Comparison of ENCODE assay signal across 15 mouse cellular contexts in genomic region chr1:135820071-135820470, GRCm38 (mm10). TPM values are rescaled to one million over a fixed set of nuclear protein-coding genes. Genes with fewer than 3 reads are reported as not detected.
A peak's percentile ranks its signal among the peaks of the same experiment; 100 is the strongest.
DNase-seq lines count a peak whose midpoint lies in the region; ATAC-seq and TF ChIP-seq lines count a peak whose summit lies in the region.
"Had no signal": no experiment of that assay in that cellular context is flagged by ENCODE, and none has a peak within 500 bp of the region (broad histone marks: within the 10 kb centered on the region; RNA-seq: fewer than 3 reads in every experiment).

No protein-coding gene starts in this region.

- H3K36me3 ChIP-seq in liver, adult 2 months (ENCODE audit: control insufficient read depth, insufficient read depth, low read length): no peaks in the 10 kb centered on the region
- H3K36me3 ChIP-seq in embryonic facial prominence, embryonic 13.5 days: no peaks in the 10 kb centered on the region
- H3K36me3 ChIP-seq in kidney, embryonic 14.5 days (ENCODE audit: control insufficient read depth, insufficient read depth, low read length): no peaks in the 10 kb centered on the region
- no peaks in the 10 kb centered on the region for H3K36me3 ChIP-seq in stomach, embryonic 16.5 days (ENCODE audit: control insufficient read depth, insufficient read depth, low read length)
- H3K36me3 ChIP-seq in midbrain, embryonic 11.5 days (ENCODE audit: control insufficient read depth, insufficient read depth, low read length): no peaks in the 10 kb centered on the region
- H3K36me3 ChIP-seq in forebrain, postnatal 0 days (ENCODE audit: insufficient read depth): no peaks in the 10 kb centered on the region
- H3K36me3 ChIP-seq: forebrain, embryonic 15.5 days; midbrain, embryonic 12.5 days had no signal

- no peak for TF ChIP-seq POLR2A in liver, adult 2 months (IDR thresholded peaks at IDR 0.05; ENCODE audit: extremely low read depth, insufficient read depth, low read length)

- H3K27ac ChIP-seq in liver, adult 2 months (replicated peaks; ENCODE audit: insufficient read depth, low read depth, low read length): no peak overlapping the region; the same call in 1 of the 2 replicates
- H3K27ac ChIP-seq in embryonic facial prominence, embryonic 13.5 days: no peak overlapping the region
- H3K27ac ChIP-seq in kidney, embryonic 14.5 days (ENCODE audit: low read depth, low read length): no peak overlapping the region
- peak overlapping the region; percentile 89 for H3K27ac ChIP-seq in stomach, embryonic 16.5 days (ENCODE audit: low read length)
- H3K27ac ChIP-seq in midbrain, embryonic 11.5 days (ENCODE audit: low read depth, low read length): no peak overlapping the region
- no peak overlapping the region for H3K27ac ChIP-seq in forebrain, postnatal 0 days (ENCODE audit: low read depth, low read length)
- H3K27ac ChIP-seq: forebrain, embryonic 15.5 days; midbrain, embryonic 12.5 days had no signal

- peak overlapping the region; percentile 99 for H3K4me2 ChIP-seq in embryonic facial prominence, embryonic 13.5 days
- H3K4me2 ChIP-seq in kidney, embryonic 14.5 days (replicated peaks; ENCODE audit: low read depth, low read length): peak overlapping the region; percentile 92
- H3K4me2 ChIP-seq in stomach, embryonic 16.5 days (ENCODE audit: low read depth, low read length): peak overlapping the region; percentile 84
- H3K4me2 ChIP-seq in midbrain, embryonic 11.5 days: no peak overlapping the region
- no peak overlapping the region for H3K4me2 ChIP-seq in forebrain, postnatal 0 days (ENCODE audit: low read depth)
- H3K4me2 ChIP-seq: forebrain, embryonic 15.5 days; midbrain, embryonic 12.5 days had no signal

- TF ChIP-seq CTCF in liver, adult 2 months (IDR thresholded peaks at IDR 0.05; ENCODE audit: low read depth, low read length): no peak
- no peak for TF ChIP-seq CTCF in forebrain, postnatal 0 days (IDR thresholded peaks at IDR 0.05; ENCODE audit: low read depth)

- H3K9me3 ChIP-seq in embryonic facial prominence, embryonic 13.5 days: no peaks in the 10 kb centered on the region
- no peaks in the 10 kb centered on the region for H3K9me3 ChIP-seq in kidney, embryonic 14.5 days (ENCODE audit: control insufficient read depth, low read length)
- H3K9me3 ChIP-seq in stomach, embryonic 16.5 days (replicated peaks; ENCODE audit: control insufficient read depth, low read length): no peaks in the 10 kb centered on the region
- H3K9me3 ChIP-seq in midbrain, embryonic 11.5 days (ENCODE audit: control insufficient read depth, low read length): no peaks in the 10 kb centered on the region
- no peaks in the 10 kb centered on the region for H3K9me3 ChIP-seq in forebrain, postnatal 0 days (ENCODE audit: low read length)
- H3K9me3 ChIP-seq: forebrain, embryonic 15.5 days; midbrain, embryonic 12.5 days had no signal

- H3K79me2 ChIP-seq in liver, adult 2 months (ENCODE audit: control insufficient read depth, insufficient read depth, low read length): no peaks in the 10 kb centered on the region

- H3K4me1 ChIP-seq in liver, adult 2 months (ENCODE audit: control insufficient read depth, insufficient read depth, low read length): peaks cover 5% of the 10 kb centered on the region; the same call in 1 of the 2 replicates
- peaks cover 15% of the 10 kb centered on the region for H3K4me1 ChIP-seq in embryonic facial prominence, embryonic 13.5 days
- H3K4me1 ChIP-seq in kidney, embryonic 14.5 days (ENCODE audit: control insufficient read depth, insufficient read depth, low read length): peaks cover 7% of the 10 kb centered on the region; the same call in 1 of the 2 replicates
- H3K4me1 ChIP-seq in stomach, embryonic 16.5 days (ENCODE audit: control insufficient read depth, insufficient read depth, low read length): peaks cover 22% of the 10 kb centered on the region
- peaks cover 8% of the 10 kb centered on the region for H3K4me1 ChIP-seq in midbrain, embryonic 11.5 days (ENCODE audit: control insufficient read depth, insufficient read depth, low read length)
- no peaks in the 10 kb centered on the region for H3K4me1 ChIP-seq in forebrain, postnatal 0 days (ENCODE audit: insufficient read depth)

- 68% methylated on average over 10 of the region's 10 CpGs for whole genome bisulfite sequencing in liver, adult 2 months
- 81% methylated on average over 10 of the region's 10 CpGs for WGBS in embryonic facial prominence, embryonic 13.5 days
- WGBS in kidney, embryonic 14.5 days: 67% methylated on average over 10 of the region's 10 CpGs
- 72% methylated on average over 10 of the region's 10 CpGs for WGBS in stomach, embryonic 16.5 days
- 78% methylated on average over 10 of the region's 10 CpGs for WGBS in midbrain, embryonic 11.5 days
- 89% methylated on average over 10 of the region's 10 CpGs for WGBS in forebrain, postnatal 0 days

- peak; percentile 29 for DNase-seq in liver, adult 2 months (ENCODE audit: extremely low read depth, low read depth, low spot score)
- no peak for DNase-seq in liver
- no peak for DNase-seq in midbrain, embryonic 11.5 days (ENCODE audit: low spot score, missing footprints)
- DNase-seq in forebrain, postnatal 0 days: no peak
- DNase-seq in heart, adult 18-20 months: no peak
- DNase-seq: B cell, adult 2 months; cerebellum, postnatal 14 days; liver, postnatal 0 days had no signal

- no peak for ATAC-seq in embryonic facial prominence, embryonic 13.5 days (ENCODE audit: insufficient number of reproducible peaks, insufficient read depth, low FRiP score, low TSS enrichment, low read depth)
- no peak for ATAC-seq in kidney, embryonic 14.5 days (ENCODE audit: low FRiP score, low TSS enrichment)
- peak; percentile 70 for ATAC-seq in stomach, embryonic 16.5 days (ENCODE audit: insufficient read depth, low FRiP score)
- no peak for ATAC-seq in midbrain, embryonic 11.5 days (ENCODE audit: low FRiP score)
- no peak for ATAC-seq in forebrain, postnatal 0 days
- ATAC-seq: forebrain, embryonic 15.5 days; hindbrain, embryonic 16.5 days; liver, postnatal 0 days had no signal

- 0 out of 2 replicates have a peak, but pooled peaks cover 3% of the 10 kb centered on the region for H3K27me3 ChIP-seq in liver, adult 2 months (ENCODE audit: control insufficient read depth, insufficient read depth, low read length)
- peaks cover 71% of the 10 kb centered on the region for H3K27me3 ChIP-seq in embryonic facial prominence, embryonic 13.5 days
- peaks cover 20% of the 10 kb centered on the region for H3K27me3 ChIP-seq in kidney, embryonic 14.5 days (ENCODE audit: control insufficient read depth, insufficient read depth, low read length)
- H3K27me3 ChIP-seq in stomach, embryonic 16.5 days (ENCODE audit: control insufficient read depth, insufficient read depth, low read length): peaks cover 7% of the 10 kb centered on the region; the same call in 1 of the 2 replicates
- H3K27me3 ChIP-seq in midbrain, embryonic 11.5 days (ENCODE audit: control insufficient read depth, insufficient read depth, low read length): peaks cover 44% of the 10 kb centered on the region
- H3K27me3 ChIP-seq in forebrain, postnatal 0 days (ENCODE audit: insufficient read depth, low read length): peaks cover 24% of the 10 kb centered on the region

- no peak overlapping the region for H3K4me3 ChIP-seq in liver, adult 2 months (ENCODE audit: insufficient read depth, low read depth, low read length)
- H3K4me3 ChIP-seq in embryonic facial prominence, embryonic 13.5 days: peak overlapping the region; percentile 60
- H3K4me3 ChIP-seq in kidney, embryonic 14.5 days (ENCODE audit: low read length): peak overlapping the region; percentile 48; the same call in 1 of the 2 replicates
- peak overlapping the region; percentile 57 for H3K4me3 ChIP-seq in stomach, embryonic 16.5 days (replicated peaks; ENCODE audit: low read length)
- no peak overlapping the region for H3K4me3 ChIP-seq in midbrain, embryonic 11.5 days (ENCODE audit: low read depth, low read length)
- no peak overlapping the region for H3K4me3 ChIP-seq in forebrain, postnatal 0 days (ENCODE audit: low read depth, low read length)
- H3K4me3 ChIP-seq: forebrain, embryonic 15.5 days; midbrain, embryonic 12.5 days had no signal

- no peak overlapping the region for H3K9ac ChIP-seq in liver, adult 2 months (ENCODE audit: low read depth, low read length)
- no peak overlapping the region for H3K9ac ChIP-seq in embryonic facial prominence, embryonic 13.5 days
- H3K9ac ChIP-seq in kidney, embryonic 14.5 days (ENCODE audit: low read depth, low read length): no peak overlapping the region
- peak overlapping the region; percentile 76 for H3K9ac ChIP-seq in stomach, embryonic 16.5 days (ENCODE audit: low read length)
- no peak overlapping the region for H3K9ac ChIP-seq in midbrain, embryonic 11.5 days (ENCODE audit: low read length)
- no peak overlapping the region for H3K9ac ChIP-seq in forebrain, postnatal 0 days
- H3K9ac ChIP-seq: forebrain, embryonic 15.5 days; liver, postnatal 0 days; midbrain, embryonic 12.5 days had no signal

RNA-seq across cellular contexts. Expression of gene Lad1, which starts 1.7 kb away (rescaled TPM):
- total RNA-seq in liver, adult 2 months (2014; rRNA removed): 0.54 and 0.55 TPM in 2 replicates
- 3.4 and 6.4 TPM in 2 replicates for polyA plus RNA-seq in liver, adult 2 months (2012; rRNA removed)
- 13.2 and 13.6 TPM in 2 replicates for polyA plus RNA-seq in embryonic facial prominence, embryonic 13.5 days (2015; fragmentation: Nextera tagmentation; extraction: Ambion mirVana)
- 12.1 and 19.5 TPM in 2 replicates for polyA plus RNA-seq in kidney, embryonic 14.5 days (2014; fragmentation: Nextera tagmentation; extraction: Ambion mirVana)
- polyA plus RNA-seq in stomach, embryonic 16.5 days (2015; fragmentation: Nextera tagmentation; extraction: Ambion mirVana): 109 and 142 TPM in 2 replicates
- 0.36 and 0.37 TPM in 2 replicates for polyA plus RNA-seq in midbrain, embryonic 11.5 days (2014; fragmentation: Nextera tagmentation; extraction: Ambion mirVana)
- total RNA-seq in forebrain, postnatal 0 days (2014; rRNA removed): 0.31 and 0.81 TPM in 2 replicates
- 0.35 and 0.40 TPM in 2 replicates for polyA plus RNA-seq in forebrain, postnatal 0 days (2015; fragmentation: Nextera tagmentation; extraction: Ambion mirVana)
- total RNA-seq in heart, adult 18-20 months (2021): 1 to 10 TPM; 5.9 to 8.3 TPM
- total RNA-seq: MEL had no signal

RNA-seq across cellular contexts. Expression of gene Tnnt2, which starts 16.1 kb away (rescaled TPM):
- 0.46 and 0.54 TPM in 2 replicates for total RNA-seq in liver, adult 2 months (2014; rRNA removed)
- 0.06 and 0.09 TPM in 2 replicates for polyA plus RNA-seq in liver, adult 2 months (2012; rRNA removed)
- polyA plus RNA-seq in embryonic facial prominence, embryonic 13.5 days (2015; fragmentation: Nextera tagmentation; extraction: Ambion mirVana): 12.2 and 38.0 TPM in 2 replicates
- 2.0 and 2.3 TPM in 2 replicates for polyA plus RNA-seq in kidney, embryonic 14.5 days (2014; fragmentation: Nextera tagmentation; extraction: Ambion mirVana)
- polyA plus RNA-seq in stomach, embryonic 16.5 days (2015; fragmentation: Nextera tagmentation; extraction: Ambion mirVana): 40.8 and 48.4 TPM in 2 replicates
- polyA plus RNA-seq in midbrain, embryonic 11.5 days (2014; fragmentation: Nextera tagmentation; extraction: Ambion mirVana): 0.82 and 0.92 TPM in 2 replicates
- total RNA-seq in forebrain, postnatal 0 days (2014; rRNA removed): 0.67 and 0.77 TPM in 2 replicates
- 0.63 and 0.89 TPM in 2 replicates for polyA plus RNA-seq in forebrain, postnatal 0 days (2015; fragmentation: Nextera tagmentation; extraction: Ambion mirVana)
- total RNA-seq in heart, adult 18-20 months (2021): over 10,000 TPM in 1 of 2 experiments, 1,000 to 10,000 TPM in 1; 9,387 to 10,464 TPM
- total RNA-seq: MEL had no signal

RNA-seq across cellular contexts. Expression of gene Tnni1, which starts 40.8 kb away (rescaled TPM):
- total RNA-seq in liver, adult 2 months (2014; rRNA removed): 0.46 TPM in 1 of 2 replicates, not detected in the other
- polyA plus RNA-seq in liver, adult 2 months (2012; rRNA removed): 0.14 TPM in 1 of 2 replicates, not detected in the other
- 28.9 and 33.8 TPM in 2 replicates for polyA plus RNA-seq in embryonic facial prominence, embryonic 13.5 days (2015; fragmentation: Nextera tagmentation; extraction: Ambion mirVana)
- polyA plus RNA-seq in kidney, embryonic 14.5 days (2014; fragmentation: Nextera tagmentation; extraction: Ambion mirVana): 18.3 and 20.3 TPM in 2 replicates
- polyA plus RNA-seq in stomach, embryonic 16.5 days (2015; fragmentation: Nextera tagmentation; extraction: Ambion mirVana): 6.2 and 84.9 TPM in 2 replicates
- 0.95 and 1.3 TPM in 2 replicates for polyA plus RNA-seq in midbrain, embryonic 11.5 days (2014; fragmentation: Nextera tagmentation; extraction: Ambion mirVana)
- total RNA-seq in forebrain, postnatal 0 days (2014; rRNA removed): 0.19 TPM in 1 of 2 replicates, not detected in the other
- 0.39 and 0.48 TPM in 2 replicates for polyA plus RNA-seq in forebrain, postnatal 0 days (2015; fragmentation: Nextera tagmentation; extraction: Ambion mirVana)
- total RNA-seq in heart, adult 18-20 months (2021): 1 to 10 TPM; 1.5 to 1.7 TPM
- total RNA-seq: MEL had no signal

RNA-seq across cellular contexts. Expression of gene Phlda3, which starts 54.2 kb away (rescaled TPM):
- 1.7 and 1.9 TPM in 2 replicates for total RNA-seq in liver, adult 2 months (2014; rRNA removed)
- polyA plus RNA-seq in liver, adult 2 months (2012; rRNA removed): 0.62 and 1.8 TPM in 2 replicates
- 78.0 and 85.6 TPM in 2 replicates for polyA plus RNA-seq in embryonic facial prominence, embryonic 13.5 days (2015; fragmentation: Nextera tagmentation; extraction: Ambion mirVana)
- polyA plus RNA-seq in kidney, embryonic 14.5 days (2014; fragmentation: Nextera tagmentation; extraction: Ambion mirVana): 85.6 and 102 TPM in 2 replicates
- 77.4 and 80.5 TPM in 2 replicates for polyA plus RNA-seq in stomach, embryonic 16.5 days (2015; fragmentation: Nextera tagmentation; extraction: Ambion mirVana)
- 16.9 and 19.4 TPM in 2 replicates for polyA plus RNA-seq in midbrain, embryonic 11.5 days (2014; fragmentation: Nextera tagmentation; extraction: Ambion mirVana)
- 23.6 and 27.2 TPM in 2 replicates for total RNA-seq in forebrain, postnatal 0 days (2014; rRNA removed)
- polyA plus RNA-seq in forebrain, postnatal 0 days (2015; fragmentation: Nextera tagmentation; extraction: Ambion mirVana): 28.5 and 30.3 TPM in 2 replicates
- total RNA-seq in heart, adult 18-20 months (2021): 10 to 100 TPM; 11.0 to 11.7 TPM

Comparison
In these comparisons a context has a peak if more than half of its experiments do, and no peak if none do; other contexts are left out.
1. H3K4me3 ChIP-seq: peak in embryonic facial prominence, embryonic 13.5 days (single experiment), kidney, embryonic 14.5 days (single experiment) and stomach, embryonic 16.5 days (single experiment); none in liver, adult 2 months (single experiment), midbrain, embryonic 11.5 days (single experiment) and forebrain, postnatal 0 days (single experiment).
2. H3K4me2 ChIP-seq: peak in embryonic facial prominence, embryonic 13.5 days (single experiment), kidney, embryonic 14.5 days (single experiment) and stomach, embryonic 16.5 days (single experiment); none in midbrain, embryonic 11.5 days (single experiment) and forebrain, postnatal 0 days (single experiment).